In genomic region chr13:54079782-54080759, GRCm38 (mm10) we compare ENCODE assay signal across 10 mouse cellular contexts. TPM values are rescaled to one million over a fixed set of nuclear protein-coding genes. Genes with fewer than 3 reads are reported as not detected.
A peak's percentile ranks its signal among the peaks of the same experiment; 100 is the strongest.
DNase-seq lines count a peak whose midpoint lies in the region; ATAC-seq and TF ChIP-seq lines count a peak whose summit lies in the region.
"Had no signal": no experiment of that assay in that cellular context is flagged by ENCODE, and none has a peak within 500 bp of the region (broad histone marks: within the 10 kb centered on the region; RNA-seq: fewer than 3 reads in every experiment).

No protein-coding gene starts in this region.

- no peak for TF ChIP-seq EP300 in MEL (IDR thresholded peaks at IDR 0.05; ENCODE audit: low read depth in 1 of 2, low read length in 2 of 2)

- no peak overlapping the region for H3K4me2 ChIP-seq in hindbrain, postnatal 0 days (ENCODE audit: low read depth, low read length)
- H3K4me2 ChIP-seq in hindbrain, embryonic 14.5 days (replicated peaks), result no peak overlapping the region
- no peak overlapping the region for H3K4me2 ChIP-seq in limb, embryonic 14.5 days (replicated peaks; ENCODE audit: low read depth, low read length, severe bottlenecking)

- TF ChIP-seq POLR2A in MEL (IDR thresholded peaks at IDR 0.05; ENCODE audit: control insufficient read depth in 1 of 2, insufficient read depth in 1 of 2, low read depth in 1 of 2, low read length in 2 of 2, poor library complexity in 1 of 2), result no peak
- TF ChIP-seq POLR2A in brain, embryonic 14.5 days (IDR thresholded peaks at IDR 0.05; ENCODE audit: borderline replicate concordance, extremely low read depth, insufficient read depth, insufficient read length, poor library complexity, severe bottlenecking), result no peak
- no peak for TF ChIP-seq POLR2A in limb, embryonic 14.5 days (IDR thresholded peaks at IDR 0.05; ENCODE audit: borderline replicate concordance, extremely low read depth, insufficient read depth, insufficient read length)

- H3K27me3 ChIP-seq in hindbrain, postnatal 0 days (ENCODE audit: insufficient read depth, low read length), result no peaks in the 10 kb centered on the region
- H3K27me3 ChIP-seq in hindbrain, embryonic 14.5 days (ENCODE audit: control insufficient read depth, insufficient read depth, low read length), result no peaks in the 10 kb centered on the region
- no peaks in the 10 kb centered on the region for H3K27me3 ChIP-seq in MEL (ENCODE audit: control insufficient read depth in 1 of 2, insufficient read depth in 2 of 2, low read length in 2 of 2)
- H3K27me3 ChIP-seq in limb, embryonic 14.5 days (ENCODE audit: control insufficient read depth, insufficient read depth, low read length), result no peaks in the 10 kb centered on the region

- no peaks in the 10 kb centered on the region for H3K4me1 ChIP-seq in hindbrain, postnatal 0 days (ENCODE audit: insufficient read depth, low read length)
- 0 out of 2 replicates have a peak, but pooled peaks cover 5% of the 10 kb centered on the region for H3K4me1 ChIP-seq in hindbrain, embryonic 14.5 days (replicated peaks; ENCODE audit: control insufficient read depth, insufficient read depth, low read length)
- H3K4me1 ChIP-seq in MEL (ENCODE audit: control insufficient read depth in 1 of 2, insufficient read depth in 2 of 2, low read length in 2 of 2), result peaks cover 13 to 36% of the 10 kb centered on the region in 2 experiments
- H3K4me1 ChIP-seq in limb, embryonic 14.5 days (ENCODE audit: control insufficient read depth, insufficient read depth, low read length), result peaks cover 4% of the 10 kb centered on the region; the same call in 1 of the 2 replicates

- TF ChIP-seq CTCF in hindbrain, postnatal 0 days (IDR thresholded peaks at IDR 0.05; ENCODE audit: low read depth), result no peak
- no peak for TF ChIP-seq CTCF in MEL (IDR thresholded peaks at IDR 0.05 in 2 of 3, conservative IDR thresholded peaks at IDR 0.05 in 1 of 3; ENCODE audit: control insufficient read depth in 1 of 3, insufficient read depth in 1 of 3, low read depth in 2 of 3, low read length in 3 of 3, poor library complexity in 1 of 3, severe bottlenecking in 1 of 3)
- no peak for TF ChIP-seq CTCF in brain, embryonic 14.5 days (IDR thresholded peaks at IDR 0.05; ENCODE audit: borderline replicate concordance, extremely low read depth, insufficient read depth, insufficient read length)

- H3K36me3 ChIP-seq in hindbrain, postnatal 0 days (ENCODE audit: insufficient read depth, low read length), result no peaks in the 10 kb centered on the region
- no peaks in the 10 kb centered on the region for H3K36me3 ChIP-seq in hindbrain, embryonic 14.5 days (replicated peaks; ENCODE audit: control insufficient read depth, insufficient read depth)
- H3K36me3 ChIP-seq in MEL (ENCODE audit: control insufficient read depth in 1 of 2, insufficient read depth in 2 of 2, low read length in 2 of 2), result peaks cover 12 to 32% of the 10 kb centered on the region in 2 experiments
- no peaks in the 10 kb centered on the region for H3K36me3 ChIP-seq in limb, embryonic 14.5 days (ENCODE audit: control insufficient read depth, insufficient read depth, low read length)

- no peak for TF ChIP-seq RAD21 in MEL (IDR thresholded peaks at IDR 0.05; ENCODE audit: low read depth, low read length)

- no peak overlapping the region for H3K9ac ChIP-seq in hindbrain, postnatal 0 days (replicated peaks; ENCODE audit: low read length)
- H3K9ac ChIP-seq in hindbrain, embryonic 14.5 days, result no peak overlapping the region
- no peak overlapping the region for H3K9ac ChIP-seq in MEL (ENCODE audit: control insufficient read depth, low read depth, low read length, poor library complexity, severe bottlenecking)
- no peak overlapping the region for H3K9ac ChIP-seq in limb, embryonic 14.5 days (ENCODE audit: low read depth, low read length, severe bottlenecking)

- peaks cover 69% of the 10 kb centered on the region for H3K79me2 ChIP-seq in MEL (ENCODE audit: control insufficient read depth, insufficient read depth, low read length, poor library complexity)

- DNase-seq in hindbrain, postnatal 0 days (ENCODE audit: low spot score), result peak; percentile 61
- DNase-seq in hindbrain, embryonic 14.5 days (ENCODE audit: low spot score), result no peak
- DNase-seq in MEL (ENCODE audit: low read depth, low spot score), result peak; percentile 38
- DNase-seq in brain, embryonic 14.5 days (ENCODE audit: low read depth), result peak; percentile 35
- peak; percentile 22 for DNase-seq in limb, embryonic 14.5 days (ENCODE audit: low spot score)
- DNase-seq in thymus, postnatal 14 days, result no peak
- DNase-seq: right cerebral cortex, postnatal 25 days had no signal

- no peak; the same call in 1 of the 2 replicates for ATAC-seq in hindbrain, postnatal 0 days
- no peak for ATAC-seq in hindbrain, embryonic 14.5 days (ENCODE audit: low FRiP score)
- ATAC-seq in limb, embryonic 14.5 days (ENCODE audit: low FRiP score, low read depth), result no peak; the same call in 1 of the 2 replicates
- no peak for ATAC-seq in erythroid progenitor cell, adult 5-6 weeks (replicated peaks; ENCODE audit: low FRiP score, poor library complexity, severe bottlenecking)
- ATAC-seq: forebrain, embryonic 16.5 days had no signal

- 59% methylated on average over 12 of the region's 12 CpGs for WGBS in hindbrain, postnatal 0 days
- WGBS in hindbrain, embryonic 14.5 days, result 75% methylated on average over 12 of the region's 12 CpGs
- 66% methylated on average over 12 of the region's 12 CpGs for WGBS in limb, embryonic 14.5 days

- H3K4me3 ChIP-seq in hindbrain, postnatal 0 days (ENCODE audit: low read length), result no peak overlapping the region
- no peak overlapping the region for H3K4me3 ChIP-seq in hindbrain, embryonic 14.5 days (replicated peaks; ENCODE audit: low read length)
- no peak overlapping the region for H3K4me3 ChIP-seq in MEL (ENCODE audit: control insufficient read depth in 1 of 2, insufficient read depth in 1 of 2, low read depth in 2 of 2, low read length in 2 of 2)
- no peak overlapping the region for H3K4me3 ChIP-seq in limb, embryonic 14.5 days (replicated peaks; ENCODE audit: low read length)

- no peaks in the 10 kb centered on the region for H3K9me3 ChIP-seq in hindbrain, postnatal 0 days (ENCODE audit: low read length)
- no peaks in the 10 kb centered on the region for H3K9me3 ChIP-seq in hindbrain, embryonic 14.5 days (ENCODE audit: control insufficient read depth, low read length)
- H3K9me3 ChIP-seq in MEL (replicated peaks; ENCODE audit: insufficient read depth, low read length), result no peaks in the 10 kb centered on the region
- H3K9me3 ChIP-seq in limb, embryonic 14.5 days (ENCODE audit: control insufficient read depth, low read length), result no peaks in the 10 kb centered on the region

- no peak overlapping the region for H3K27ac ChIP-seq in hindbrain, postnatal 0 days
- no peak overlapping the region for H3K27ac ChIP-seq in hindbrain, embryonic 14.5 days
- no peak overlapping the region for H3K27ac ChIP-seq in MEL (ENCODE audit: control insufficient read depth, low read depth, low read length)
- H3K27ac ChIP-seq in limb, embryonic 14.5 days (replicated peaks; ENCODE audit: low read depth, low read length), result no peak overlapping the region
- H3K27ac ChIP-seq: macrophage had no signal

TF ChIP-seq in MEL, 35 proteins besides CTCF, POLR2A, EP300 and RAD21:
- no peak for TF ChIP-seq JUND (IDR thresholded peaks at IDR 0.05; ENCODE audit: low read depth, low read length)
- no peak for TF ChIP-seq GABPA (IDR thresholded peaks at IDR 0.05; ENCODE audit: low read depth, low read length)
- peak; percentile 25; the same call in 1 of the 2 replicates for TF ChIP-seq MXI1 (IDR thresholded peaks at IDR 0.05; ENCODE audit: low read depth, low read length)
TF ChIP-seq in MEL: peak in this region for 1.

RNA-seq across cellular contexts. Expression of gene Sfxn1, which starts 8.4 kb away (rescaled TPM):
- 64.5 and 73.7 TPM in 2 replicates for total RNA-seq in hindbrain, postnatal 0 days (2014; rRNA removed)
- polyA plus RNA-seq in hindbrain, postnatal 0 days (2015; fragmentation: Nextera tagmentation; extraction: Ambion mirVana), result 102 and 103 TPM in 2 replicates
- polyA plus RNA-seq in hindbrain, embryonic 14.5 days (2014; fragmentation: Nextera tagmentation; extraction: Ambion mirVana), result 89.2 and 92.6 TPM in 2 replicates
- total RNA-seq in MEL (2012; rRNA removed), result 42.8 and 47.9 TPM in 2 replicates
- 10 to 100 TPM in 1 of 2 experiments, not detected in 1; 74.6 TPM for polyA plus RNA-seq in MEL (2012; ENCODE audit: insufficient read depth in 1 of 2, insufficient read length in 2 of 2, low read depth in 1 of 2, low replicate concordance in 2 of 2, missing spikeins in 1 of 2)
- polyA plus RNA-seq in brain, embryonic 14.5 days (2012; rRNA removed), result 49.1 and 62.2 TPM in 2 replicates
- polyA plus RNA-seq in limb, embryonic 14.5 days (2012; rRNA removed), result 26.6 and 26.7 TPM in 2 replicates
- polyA plus RNA-seq in limb, embryonic 14.5 days (2014; fragmentation: Nextera tagmentation; extraction: Ambion mirVana), result 49.9 and 51.6 TPM in 2 replicates
- total RNA-seq in erythroid progenitor cell, adult 5-6 weeks (2015; ENCODE audit: low replicate concordance), result 30.6 and 39.8 TPM in 2 replicates
- 12.6 and 15.1 TPM in 2 replicates for total RNA-seq in erythroid progenitor cell, adult 5-6 weeks (2017; ENCODE audit: low replicate concordance)

RNA-seq across cellular contexts. Expression of gene Drd1, which starts 24.6 kb away (rescaled TPM):
- 1.2 and 2.1 TPM in 2 replicates for total RNA-seq in hindbrain, postnatal 0 days (2014; rRNA removed)
- polyA plus RNA-seq in hindbrain, postnatal 0 days (2015; fragmentation: Nextera tagmentation; extraction: Ambion mirVana), result 1.2 TPM in 2 replicates
- 1.3 and 1.6 TPM in 2 replicates for polyA plus RNA-seq in hindbrain, embryonic 14.5 days (2014; fragmentation: Nextera tagmentation; extraction: Ambion mirVana)
- total RNA-seq in MEL (2012; rRNA removed), result not detected in 2 replicates
- not detected for polyA plus RNA-seq in MEL (2012; ENCODE audit: insufficient read depth in 1 of 2, insufficient read length in 2 of 2, low read depth in 1 of 2, low replicate concordance in 2 of 2, missing spikeins in 1 of 2)
- 1.2 and 1.6 TPM in 2 replicates for polyA plus RNA-seq in brain, embryonic 14.5 days (2012; rRNA removed)
- polyA plus RNA-seq in limb, embryonic 14.5 days (2012; rRNA removed), result 0.03 and 0.06 TPM in 2 replicates
- polyA plus RNA-seq in limb, embryonic 14.5 days (2014; fragmentation: Nextera tagmentation; extraction: Ambion mirVana), result 0.06 and 0.19 TPM in 2 replicates
- not detected in 2 replicates for total RNA-seq in erythroid progenitor cell, adult 5-6 weeks (2015; ENCODE audit: low replicate concordance)
- total RNA-seq in erythroid progenitor cell, adult 5-6 weeks (2017; ENCODE audit: low replicate concordance), result not detected in 2 replicates

Comparison
In these comparisons a context has a peak if more than half of its experiments do, and no peak if none do; other contexts are left out.
1. DNase-seq: peak in hindbrain, postnatal 0 days (single experiment), MEL (single experiment), brain, embryonic 14.5 days (single experiment) and limb, embryonic 14.5 days (single experiment); none in hindbrain, embryonic 14.5 days (single experiment) and thymus, postnatal 14 days (single experiment).